Mouse (Mus musculus) inflammation-experienced regulatory T-cells (primary cell): ENCODE data around the gene Papln. TPM values are rescaled to one million over a fixed set of nuclear protein-coding genes. Genes with fewer than 3 reads are reported as not detected.

ENCODE experiments used
- polyA plus RNA-seq, 2 experiments: library from polyadenylated mRNA; unstranded; fragments of 100-300 nt; shearing (Covaris generic); gene quantifications; one replicate each; pipeline ENCODE4 v1.2.1; 2017

Papln gene
- polyA plus RNA-seq: 1 to 10 TPM in 1 of 2 experiments, not detected in 1; 1.1 TPM

DNA sequence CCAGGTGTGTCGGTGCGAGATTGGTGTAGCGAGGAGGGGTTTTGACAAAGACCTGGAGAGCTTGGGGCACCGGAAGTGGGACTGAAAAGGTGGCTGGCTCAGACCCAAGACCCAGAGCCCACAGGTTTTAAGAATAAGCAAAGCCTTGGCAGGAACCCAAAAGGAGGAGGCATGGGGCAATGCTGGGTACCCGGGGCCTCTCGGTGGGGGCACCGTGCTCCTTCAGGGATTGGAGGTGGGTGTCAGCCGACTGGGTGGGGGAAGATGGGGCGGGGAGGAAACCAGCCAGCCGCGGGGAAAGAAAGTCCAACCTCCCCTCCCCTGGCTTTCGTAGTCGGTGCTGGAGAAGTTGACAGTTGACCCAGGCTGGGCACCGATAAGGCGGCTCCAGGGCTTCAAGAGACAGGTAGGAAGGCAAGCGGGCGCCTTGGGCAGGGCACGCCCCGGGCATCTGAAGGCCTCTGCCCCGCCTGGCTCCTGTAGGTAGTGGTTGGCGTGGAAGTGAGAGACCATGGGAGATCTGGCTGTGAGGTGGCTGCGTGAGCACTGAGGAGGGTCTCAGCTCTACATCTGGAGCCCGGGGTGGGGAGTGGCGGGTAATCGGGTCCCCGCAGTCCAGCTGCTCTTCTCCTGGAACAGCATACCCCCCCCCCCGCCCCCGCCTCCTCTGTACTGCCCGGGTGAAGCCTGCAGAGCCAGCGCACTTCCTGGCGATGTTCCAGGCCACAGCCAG is at the start of gene Papln:
Gene Papln (plus strand): TSS at position 324 of the 733 bp plus-strand sequence.

Other genes with a start within 250 kb of the Papln start
- gene Dcaf4, start 243.2 kb upstream of the Papln start, polyA plus RNA-seq: 10 to 100 TPM; 25.2 to 32.4 TPM
- gene Zfyve1, start 166.4 kb upstream of the Papln start, polyA plus RNA-seq: 10 to 100 TPM; 11.5 to 14.4 TPM
- gene Rbm25, start 132.4 kb upstream of the Papln start, polyA plus RNA-seq: 100 to 1,000 TPM; 330 to 337 TPM
- 100 to 1,000 TPM; 109 to 112 TPM for gene Psen1, start 75.5 kb upstream of the Papln start, polyA plus RNA-seq
- 10 to 100 TPM; 39.0 to 44.4 TPM for gene Numb, start 158.3 kb downstream of the Papln start, polyA plus RNA-seq
- 10 to 100 TPM; 24.4 to 39.3 TPM for gene Riox1, start 187.0 kb downstream of the Papln start, polyA plus RNA-seq
- gene Heatr4, start 221.2 kb downstream of the Papln start, polyA plus RNA-seq: under 1 TPM in 1 of 2 experiments, not detected in 1; 0.51 TPM
- gene Acot2, start 224.2 kb downstream of the Papln start, polyA plus RNA-seq: 1 to 10 TPM; 5.2 to 6.3 TPM
- 1 to 10 TPM in 1 of 2 experiments, under 1 TPM in 1; 0.51 to 2.5 TPM for gene Acot1, start 245.9 kb downstream of the Papln start, polyA plus RNA-seq